Mouse (Mus musculus): ENCODE data around the gene Fam174b.

Fam174b gene

DNA sequence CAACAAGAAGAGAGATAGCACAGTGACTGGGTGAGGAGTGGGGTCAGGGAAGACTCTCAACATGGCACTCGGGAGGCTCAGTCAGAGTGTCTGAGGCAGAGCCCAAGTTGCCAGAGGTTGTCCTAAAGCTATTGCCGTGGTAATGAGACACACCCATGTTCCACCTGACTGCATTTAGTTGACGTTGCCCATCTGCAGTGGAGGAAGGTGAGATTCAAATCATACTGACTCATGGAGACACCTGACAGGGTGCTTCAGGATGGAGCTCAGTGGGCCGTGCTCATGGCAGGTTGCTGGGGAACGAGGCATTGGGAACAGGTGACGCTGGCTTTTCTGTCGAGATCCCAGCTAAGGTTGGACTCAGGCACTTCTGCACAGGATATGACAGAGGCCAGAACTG is 9.9 kb downstream of the Fam174b start:
- no peak for DNase-seq (ENCODE audit: low spot score)

- DNase-seq (ENCODE audit: low spot score) = no peak
Measured at GRCm38 (mm10) chr7:73753598-73753997, 13.5 kb downstream of the Fam174b start.

- no peak for DNase-seq (ENCODE audit: low spot score)
Measured at GRCm38 (mm10) chr7:73755377-73756110, 15.4 kb downstream of the Fam174b start.

GRCm38 (mm10) chr7:73761691-73762189 is 21.6 kb downstream of the Fam174b start:
- no peak for DNase-seq (ENCODE audit: low spot score)

GRCm38 (mm10) chr7:73764679-73765078 is 24.6 kb downstream of the Fam174b start:
- no peak for DNase-seq (ENCODE audit: low spot score)

GRCm38 (mm10) chr7:73765186-73765903 is 25.2 kb downstream of the Fam174b start:
- DNase-seq (ENCODE audit: low spot score) = peak; percentile 33

- DNase-seq (ENCODE audit: low spot score) = no peak
Measured at GRCm38 (mm10) chr7:73769224-73769623, 29.1 kb downstream of the Fam174b start.

- DNase-seq (ENCODE audit: low spot score) = peak; percentile 6
Measured at GRCm38 (mm10) chr7:73771384-73772274, 31.5 kb downstream of the Fam174b start.

DNA sequence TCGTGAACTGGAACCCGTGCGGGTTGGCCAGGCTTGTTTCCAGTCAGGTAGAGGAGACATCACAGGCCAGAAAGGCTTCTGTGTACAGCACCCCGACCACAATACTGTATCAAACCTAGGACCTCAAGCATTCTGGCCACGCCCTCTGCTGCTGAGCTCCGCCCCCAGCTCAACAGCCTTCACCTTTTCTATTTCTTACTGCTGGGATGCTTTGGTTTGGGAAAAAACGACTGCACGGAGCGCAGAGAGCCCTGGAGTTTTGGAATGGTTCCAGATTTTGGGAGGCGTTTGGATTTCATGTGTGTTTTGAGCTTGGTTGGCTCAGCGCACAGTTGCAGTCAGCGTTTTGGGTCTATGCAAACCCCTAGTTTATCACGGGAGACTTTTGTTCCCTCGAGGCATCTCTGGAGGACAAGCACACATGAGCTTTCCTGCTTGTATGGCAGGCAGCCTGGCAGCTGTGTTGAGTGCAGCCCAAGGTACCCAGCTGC is 32.2 kb downstream of the Fam174b start:
- DNase-seq (ENCODE audit: low spot score) = no peak

GRCm38 (mm10) chr7:73774781-73775180 is 34.7 kb downstream of the Fam174b start:
- no peak for DNase-seq (ENCODE audit: low spot score)

DNA sequence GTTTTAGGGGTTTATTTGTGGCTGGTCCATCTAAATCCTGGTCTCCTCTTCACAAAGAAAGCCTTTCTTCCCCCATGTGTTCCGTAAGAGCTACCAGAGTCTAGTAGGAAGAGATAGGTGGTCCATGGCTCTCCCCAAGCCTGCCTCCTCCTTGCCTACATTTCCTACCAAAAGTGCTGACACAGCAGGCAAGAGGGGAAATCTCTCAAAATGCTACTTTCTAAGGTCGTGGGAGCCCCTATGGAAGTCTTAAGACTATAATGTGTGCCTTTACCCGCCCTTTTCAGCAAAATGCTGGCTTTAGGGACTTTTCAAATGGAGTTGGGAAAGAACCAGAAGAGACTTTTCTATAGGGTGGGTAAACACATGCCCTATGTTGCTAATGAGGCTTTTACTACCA is 37.7 kb downstream of the Fam174b start:
- no peak for DNase-seq (ENCODE audit: low spot score)

GRCm38 (mm10) chr7:73784736-73785428 is 44.8 kb downstream of the Fam174b start:
- DNase-seq (ENCODE audit: low spot score) = no peak

DNA sequence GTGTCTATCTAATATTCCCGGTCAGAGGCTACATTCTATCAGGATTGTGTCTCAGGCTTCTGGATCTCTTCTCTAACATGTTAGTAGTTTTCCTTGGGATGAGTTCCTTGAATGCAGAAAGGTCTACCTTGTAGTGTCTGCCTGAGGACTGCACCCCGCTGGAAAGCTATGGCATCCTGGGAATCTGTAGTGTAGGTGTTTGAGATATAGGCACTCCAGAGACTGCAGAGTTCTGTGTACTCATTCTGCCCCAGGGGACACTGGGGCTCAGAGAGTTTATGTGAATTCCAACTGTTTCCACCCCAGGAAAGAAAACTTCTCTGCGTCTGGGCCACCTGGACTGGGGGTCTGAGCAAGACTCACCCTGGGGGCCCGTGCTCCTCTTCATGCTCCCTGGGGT is 45.7 kb downstream of the Fam174b start:
- DNase-seq (ENCODE audit: low spot score) = no peak

DNA sequence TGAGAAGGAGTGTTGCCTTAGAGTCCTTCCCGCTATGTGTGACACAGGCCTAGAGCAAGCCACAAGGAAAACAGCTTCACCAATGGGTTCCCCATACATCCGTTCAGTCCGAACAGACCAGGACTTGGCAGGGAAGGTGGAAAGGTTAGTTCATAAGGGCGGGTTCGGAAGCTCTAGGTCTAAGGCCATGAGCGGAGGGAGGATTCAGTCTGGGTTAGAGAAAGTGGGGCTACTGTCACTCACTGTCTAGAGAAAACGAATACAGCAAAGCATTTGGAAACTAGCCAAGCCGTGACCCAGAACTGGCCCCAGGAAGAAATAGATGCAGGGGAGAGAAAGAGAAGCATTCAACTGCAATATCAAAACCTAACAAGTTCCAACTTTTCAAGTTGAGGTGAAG is 47.4 kb downstream of the Fam174b start:
- DNase-seq (ENCODE audit: low spot score) = no peak

- DNase-seq (ENCODE audit: low spot score) = no peak
Measured at GRCm38 (mm10) chr7:73791096-73791495, 51.0 kb downstream of the Fam174b start.

- no peak for DNase-seq (ENCODE audit: low spot score)
Measured at GRCm38 (mm10) chr7:73792155-73792554, 52.1 kb downstream of the Fam174b start.

DNA sequence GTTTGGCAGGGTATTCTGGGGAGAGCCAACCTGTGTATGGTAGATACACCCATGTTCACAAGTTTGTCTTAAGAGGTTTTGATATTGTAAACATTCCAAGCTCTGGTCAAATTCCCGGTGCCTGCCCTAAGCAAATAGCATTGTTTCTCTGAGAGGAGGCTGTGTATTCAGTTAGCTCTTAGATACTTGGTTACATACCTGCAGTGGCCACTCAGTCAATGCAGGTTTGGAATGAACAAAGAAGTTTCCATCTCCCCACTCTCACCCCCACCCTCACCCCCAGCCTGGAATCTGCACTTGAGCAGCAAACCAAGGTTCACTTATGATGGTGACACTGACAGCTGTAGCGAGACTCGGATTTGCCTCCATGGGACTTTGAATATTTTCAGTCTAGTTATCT is 52.5 kb downstream of the Fam174b start:
- no peak for DNase-seq (ENCODE audit: low spot score)

GRCm38 (mm10) chr7:73809261-73809660 is 69.2 kb downstream of the Fam174b start:
- no peak for DNase-seq (ENCODE audit: low spot score)

- DNase-seq (ENCODE audit: low spot score) = no peak
Measured at GRCm38 (mm10) chr7:73811439-73811838, 71.3 kb downstream of the Fam174b start.

- no peak for DNase-seq (ENCODE audit: low spot score)
Measured at GRCm38 (mm10) chr7:73812176-73812575, 72.1 kb downstream of the Fam174b start.

DNA sequence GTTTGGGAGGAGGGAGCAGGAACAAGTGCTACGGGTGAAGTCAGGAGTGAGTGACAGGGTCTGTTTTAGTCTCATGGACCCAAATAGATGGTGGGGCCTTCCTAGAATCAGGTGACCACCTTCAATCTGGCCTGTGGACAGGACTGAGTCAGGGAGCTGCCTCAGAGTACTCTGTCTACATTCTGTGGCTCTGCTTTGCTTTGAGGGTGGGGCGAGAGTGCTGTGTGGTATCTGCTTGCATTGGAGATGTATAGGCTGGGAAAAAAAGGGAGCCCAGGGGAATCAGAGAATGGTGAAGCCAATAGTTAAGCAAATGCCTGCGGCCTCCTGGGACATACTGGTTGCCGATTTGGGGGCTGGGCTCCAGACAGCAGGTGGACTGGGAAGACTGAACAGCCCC is 73.8 kb downstream of the Fam174b start:
- DNase-seq (ENCODE audit: low spot score) = no peak

- DNase-seq (ENCODE audit: low spot score) = peak; percentile 26
Measured at GRCm38 (mm10) chr7:73814454-73814853, 74.4 kb downstream of the Fam174b start.

All from yolk sac, embryonic 10.5 days (tissue).